Mouse (Mus musculus) large intestine, adult 2 months (tissue): ENCODE data around the gene Rin1. TPM values are rescaled to one million over a fixed set of nuclear protein-coding genes. Genes with fewer than 3 reads are reported as not detected.

Experiments
- DNase-seq: peaks from one replicate; pipeline ENCODE4 v3.0.0-alpha.2; 2012; ENCODE audit warnings: low read depth, low spot score
- WGBS: fragments of 180-500 bp; shearing (Covaris S2); methylation state at CpG from one replicate; pipeline ENCODE4 v1.1.7; 2018; 5-methylcytosine and 5-hydroxymethylcytosine counted together
- polyA plus RNA-seq: library from polyadenylated mRNA; depleted of rRNA; stranded (reverse); fragments of >200 nt; gene quantifications from 2 replicates; pipeline ENCODE4 v1.2.3, GENCODE M21; 2012

Gene Rin1
- polyA plus RNA-seq, 1 experiment: 3.2 TPM

GRCm38 (mm10) chr19:5062446-5062845, 12.2 kb downstream of the Rin1 start:
- WGBS: 53% methylated on average over 6 of the region's 6 CpGs
- no peak for DNase-seq

DNA sequence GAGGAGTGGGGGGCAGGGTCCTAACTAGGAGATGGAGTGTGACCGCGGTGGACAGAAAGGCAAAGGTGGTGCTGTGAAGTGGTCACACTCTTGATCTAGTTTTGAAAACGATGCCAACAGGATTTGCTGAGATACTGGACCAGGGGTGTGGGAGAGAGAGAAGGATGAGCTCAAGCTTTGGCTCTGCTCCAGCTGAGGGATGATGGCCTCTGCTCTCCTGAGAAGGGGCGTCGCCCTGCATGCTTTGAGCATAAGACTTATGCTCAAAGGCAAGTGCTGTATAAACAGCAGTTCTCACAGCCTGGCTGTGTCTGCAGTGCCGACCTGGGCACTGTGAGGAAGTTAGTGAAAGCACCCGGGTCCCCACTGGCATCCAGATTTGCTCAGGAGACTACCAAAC, 14.8 kb downstream of the Rin1 start:
- DNase-seq: no peak
- 22% methylated on average over 7 of the region's 7 CpGs for WGBS

DNA sequence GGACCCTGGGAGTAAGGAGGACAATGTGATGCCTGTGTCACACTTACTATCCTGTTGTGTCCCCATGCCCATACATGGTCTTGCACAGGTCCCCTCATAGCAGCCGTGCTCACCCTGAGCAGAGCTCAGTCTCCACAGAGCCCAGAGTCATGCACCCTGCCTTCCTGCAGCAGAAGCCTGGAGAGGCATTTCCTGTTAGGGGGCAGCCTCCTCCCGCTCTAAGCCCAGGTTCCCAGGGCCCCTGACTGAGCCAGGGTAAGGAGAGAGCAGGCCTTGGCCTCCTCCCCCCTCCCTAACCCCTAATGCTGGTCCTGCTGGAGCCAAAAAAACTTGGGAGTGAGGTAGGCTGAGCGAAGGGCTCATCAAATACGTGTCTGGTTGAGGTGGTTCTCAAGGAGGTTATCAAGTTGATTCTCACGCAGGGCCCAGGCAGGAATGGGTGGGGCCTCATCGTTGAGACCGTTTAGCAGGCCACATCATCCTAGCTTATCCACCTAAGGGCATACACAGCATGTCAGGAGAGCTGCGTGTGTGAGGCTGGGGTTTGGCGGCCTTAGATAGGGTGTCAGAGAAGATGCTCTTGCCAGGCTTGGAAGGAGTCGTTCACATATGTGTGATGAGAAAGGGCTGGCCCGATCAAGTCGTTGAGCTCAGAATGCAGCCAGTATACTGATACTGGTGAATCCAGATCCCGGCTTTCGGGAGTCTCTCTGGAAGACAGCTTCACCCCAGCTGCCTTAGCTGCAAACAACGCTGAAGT, 16.9 kb downstream of the Rin1 start:
- WGBS: 10% methylated on average over 15 of the region's 15 CpGs

DNA sequence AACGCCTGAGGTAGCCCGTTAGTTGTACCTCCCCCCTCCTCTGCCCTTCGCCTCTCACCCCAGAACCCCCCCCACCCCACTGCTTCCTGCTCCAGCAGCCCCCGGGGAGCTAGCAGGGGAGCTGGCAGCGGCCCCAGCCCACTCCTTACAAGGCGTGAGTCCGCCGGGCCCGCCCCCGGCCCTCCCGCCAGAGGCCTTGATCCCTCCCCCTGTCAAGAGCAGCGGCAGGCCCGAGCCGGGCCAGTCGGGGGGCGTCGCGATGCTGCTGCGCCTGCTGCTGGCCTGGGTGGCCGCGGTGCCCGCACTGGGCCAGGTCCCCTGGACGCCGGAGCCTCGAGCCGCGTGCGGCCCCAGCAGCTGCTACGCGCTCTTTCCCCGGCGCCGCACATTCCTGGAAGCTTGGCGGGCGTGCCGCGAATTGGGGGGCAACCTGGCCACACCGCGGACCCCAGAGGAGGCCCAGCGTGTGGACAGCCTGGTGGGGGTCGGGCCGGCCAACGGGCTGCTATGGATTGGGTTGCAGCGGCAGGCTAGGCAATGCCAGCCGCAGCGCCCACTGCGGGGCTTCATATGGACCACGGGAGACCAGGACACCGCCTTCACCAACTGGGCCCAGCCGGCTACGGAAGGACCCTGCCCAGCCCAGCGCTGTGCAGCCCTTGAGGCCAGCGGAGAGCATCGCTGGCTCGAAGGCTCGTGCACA, 17.7 kb downstream of the Rin1 start, which contains the start of gene Cd248:
TSS of gene Cd248 (plus strand) at position 212 of the 703 bp plus-strand sequence.
- 3% methylated on average over 55 of the region's 56 CpGs for WGBS
- no peak for DNase-seq

More for the DNA sequence above, 16.9 kb downstream of the Rin1 start:
- DNase-seq: no peak

GRCm38 (mm10) chr19:5068570-5069234, 18.4 kb downstream of the Rin1 start:
- no peak for DNase-seq
- 32% methylated on average over 21 of the region's 21 CpGs for WGBS

DNA sequence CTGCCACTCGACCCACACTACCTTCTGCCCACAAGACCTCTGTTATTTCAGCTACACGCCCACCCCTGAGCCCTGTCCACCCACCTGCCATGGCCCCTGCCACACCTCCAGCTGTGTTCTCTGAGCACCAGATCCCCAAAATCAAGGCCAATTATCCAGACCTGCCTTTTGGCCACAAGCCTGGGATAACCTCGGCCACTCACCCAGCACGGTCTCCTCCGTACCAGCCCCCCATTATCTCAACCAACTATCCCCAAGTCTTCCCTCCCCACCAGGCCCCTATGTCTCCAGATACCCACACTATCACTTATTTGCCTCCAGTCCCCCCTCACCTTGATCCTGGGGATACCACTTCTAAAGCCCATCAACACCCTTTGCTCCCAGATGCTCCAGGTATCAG, 19.2 kb downstream of the Rin1 start:
- 71% methylated on average over 5 of the region's 5 CpGs for WGBS

DNA sequence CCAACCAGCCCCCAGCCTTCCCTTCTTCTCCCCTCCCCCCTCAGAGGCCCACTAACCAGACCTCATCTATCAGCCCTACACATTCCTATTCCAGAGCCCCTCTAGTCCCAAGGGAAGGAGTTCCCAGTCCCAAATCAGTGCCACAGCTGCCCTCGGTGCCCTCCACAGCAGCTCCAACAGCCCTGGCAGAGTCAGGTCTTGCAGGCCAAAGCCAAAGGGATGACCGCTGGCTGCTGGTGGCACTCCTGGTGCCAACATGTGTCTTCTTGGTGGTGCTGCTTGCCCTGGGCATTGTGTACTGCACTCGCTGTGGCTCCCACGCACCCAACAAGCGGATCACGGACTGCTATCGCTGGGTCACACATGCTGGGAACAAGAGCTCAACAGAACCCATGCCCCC, 19.7 kb downstream of the Rin1 start:
- no peak for DNase-seq
- 82% methylated on average over 7 of the region's 7 CpGs for WGBS

More for the DNA sequence above, 19.2 kb downstream of the Rin1 start:
- no peak for DNase-seq

GRCm38 (mm10) chr19:5071077-5071476, 20.8 kb downstream of the Rin1 start:
- 31% methylated on average over 11 of the region's 11 CpGs for WGBS
- no peak for DNase-seq

DNA sequence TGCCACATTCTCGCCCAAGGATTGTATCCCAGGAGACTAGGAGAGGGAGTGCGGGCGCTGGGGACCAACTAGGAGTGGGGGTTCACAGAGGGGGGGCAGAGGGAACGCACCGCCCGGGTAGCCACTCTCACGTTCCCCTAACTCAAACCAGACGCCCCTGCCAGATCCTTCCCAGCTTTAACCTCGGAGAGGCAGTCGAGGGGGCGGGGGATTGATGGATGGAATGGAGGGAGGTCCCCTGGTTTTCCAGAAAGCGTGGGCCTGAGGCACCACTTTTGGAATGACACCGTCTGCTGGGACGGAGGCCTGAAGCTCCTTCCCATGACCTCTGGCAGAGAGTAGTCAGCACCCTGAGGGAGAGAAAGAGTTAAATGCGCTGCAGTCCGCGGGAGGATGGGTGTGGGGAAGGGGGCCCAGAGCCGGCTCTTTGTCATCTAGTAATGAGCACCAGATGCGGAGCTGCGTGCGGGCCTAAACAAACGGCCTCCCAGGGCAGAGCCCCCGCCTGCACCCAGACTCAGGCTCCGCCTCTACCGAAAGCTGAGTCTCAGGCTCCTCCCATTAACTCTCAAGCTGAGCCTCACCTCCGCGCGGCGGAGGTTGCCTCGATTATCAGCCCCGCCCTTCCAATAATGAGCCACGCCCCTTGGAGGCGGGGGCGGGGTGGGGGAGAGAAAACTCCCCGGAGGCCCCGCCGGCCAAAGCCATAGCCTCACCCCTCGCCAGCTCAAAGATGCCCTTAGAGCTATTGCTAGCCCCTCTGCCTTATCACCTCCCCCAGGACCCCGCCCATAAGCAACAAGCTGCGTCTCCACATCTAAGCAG, 21.5 kb downstream of the Rin1 start:
- 4% methylated on average over 40 of the region's 40 CpGs for WGBS
- DNase-seq: no peak

- 3% methylated on average over 20 of the region's 20 CpGs for WGBS
Measured at GRCm38 (mm10) chr19:5072389-5073019, 22.2 kb downstream of the Rin1 start.

GRCm38 (mm10) chr19:5073028-5073427, 22.7 kb downstream of the Rin1 start:
- DNase-seq: no peak

More at GRCm38 (mm10) chr19:5072389-5073019, 22.2 kb downstream of the Rin1 start:
- DNase-seq: no peak

GRCm38 (mm10) chr19:5073518-5073917, 23.2 kb downstream of the Rin1 start:
- WGBS: 12% methylated on average over 5 of the region's 5 CpGs
- DNase-seq: no peak

More at GRCm38 (mm10) chr19:5073028-5073427, 22.7 kb downstream of the Rin1 start:
- WGBS: 3% methylated on average over 15 of the region's 15 CpGs

DNA sequence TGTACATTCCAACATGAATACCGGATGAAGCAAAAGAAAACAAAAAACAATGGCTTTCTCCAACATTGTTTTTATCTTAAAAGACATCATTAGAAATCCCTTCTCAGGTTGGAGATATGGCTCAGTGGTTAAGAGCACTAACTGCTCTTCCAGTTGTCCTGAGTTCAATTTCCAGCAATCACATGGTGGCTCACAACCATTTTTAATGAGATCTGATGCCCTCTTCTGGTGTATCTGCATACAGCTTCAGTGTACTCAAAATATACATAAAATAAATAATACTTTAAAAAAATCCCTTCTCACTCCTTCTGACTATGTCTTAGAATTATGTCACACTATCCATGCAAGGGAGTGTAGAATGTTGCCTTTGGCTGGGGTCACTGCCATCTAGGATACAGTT, 29.0 kb downstream of the Rin1 start:
- 93% methylated on average over 1 of the region's 1 CpGs for WGBS
- no peak for DNase-seq

DNA sequence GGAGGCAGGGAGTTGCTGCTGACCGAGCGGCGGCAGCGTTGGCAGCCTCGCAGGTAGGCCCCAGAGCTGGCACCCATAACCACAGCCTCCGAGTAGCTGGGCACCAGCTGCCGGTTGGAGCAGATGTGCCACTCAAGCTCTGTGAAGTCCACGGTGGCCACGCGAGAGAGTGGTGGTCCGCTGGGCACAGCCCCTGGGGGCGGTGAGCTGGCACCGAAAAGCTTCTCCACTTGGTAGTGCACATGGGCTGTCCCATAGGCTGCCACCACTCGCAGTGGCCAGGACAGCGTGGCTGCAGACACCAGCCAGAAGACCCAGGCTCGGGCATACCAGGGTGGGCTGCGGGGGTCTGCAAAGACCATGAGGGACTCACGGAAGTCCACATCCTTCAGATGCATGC, 31.7 kb downstream of the Rin1 start:
- 62% methylated on average over 18 of the region's 18 CpGs for WGBS
- DNase-seq: no peak

DNA sequence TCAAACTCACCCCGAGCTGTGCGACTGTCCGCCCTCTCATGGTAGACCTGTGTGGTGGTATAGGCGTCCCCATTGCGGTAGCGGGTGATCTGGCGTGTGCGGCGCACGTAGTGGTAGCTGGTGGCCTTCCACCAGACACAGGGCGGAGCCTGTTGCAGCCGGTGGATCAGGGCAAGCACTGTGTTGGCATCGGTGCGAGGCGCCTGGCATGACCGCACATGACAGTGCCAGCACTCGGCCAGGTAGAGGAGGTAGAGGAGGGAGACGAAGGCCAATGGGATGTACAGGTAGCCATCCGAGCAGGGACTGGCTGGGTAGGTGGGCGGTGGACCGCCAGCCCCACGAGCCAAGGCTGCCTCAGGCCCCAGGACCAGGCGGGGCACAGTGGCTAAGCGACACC, 32.3 kb downstream of the Rin1 start:
- no peak for DNase-seq
- WGBS: 55% methylated on average over 24 of the region's 24 CpGs

DNA sequence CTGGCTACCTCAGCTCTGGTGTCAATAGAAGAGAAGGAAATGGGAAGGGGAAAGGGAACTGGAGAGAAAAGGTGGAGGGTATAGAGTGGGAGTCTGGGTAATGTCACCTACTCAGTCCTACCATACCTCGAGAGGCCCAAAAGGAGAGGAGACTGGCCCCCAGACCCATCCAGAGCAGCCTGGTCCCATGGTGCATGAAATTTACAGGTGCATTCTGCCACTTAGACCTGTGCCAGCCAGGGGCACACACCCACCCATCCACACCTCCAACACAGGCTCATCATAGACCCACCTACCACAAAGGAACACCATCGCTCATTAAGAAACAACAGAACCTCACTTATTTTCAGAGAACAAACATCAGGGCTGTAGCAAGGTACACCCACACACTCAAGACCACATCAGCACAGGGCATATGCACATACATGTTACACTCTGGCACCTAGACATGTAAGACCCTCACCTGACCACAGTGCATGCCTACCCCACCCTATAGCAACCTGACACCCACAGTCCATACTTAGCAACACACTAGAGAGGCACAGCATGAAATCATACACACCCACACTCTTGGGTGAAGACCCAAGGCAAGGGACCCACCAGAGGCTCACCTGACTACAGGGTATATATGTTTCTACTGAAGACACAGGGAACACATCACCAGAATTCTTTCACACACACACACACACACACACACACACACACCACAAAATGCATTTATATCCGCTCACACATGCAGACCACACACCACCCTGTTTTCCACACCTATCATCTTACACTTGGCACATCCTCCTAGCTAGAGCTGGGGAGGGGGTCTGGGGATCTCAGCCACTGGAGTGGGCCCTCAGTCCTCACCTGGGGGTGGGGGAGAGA, 33.9 kb downstream of the Rin1 start:
- DNase-seq: no peak
- WGBS: 62% methylated on average over 3 of the region's 3 CpGs

DNA sequence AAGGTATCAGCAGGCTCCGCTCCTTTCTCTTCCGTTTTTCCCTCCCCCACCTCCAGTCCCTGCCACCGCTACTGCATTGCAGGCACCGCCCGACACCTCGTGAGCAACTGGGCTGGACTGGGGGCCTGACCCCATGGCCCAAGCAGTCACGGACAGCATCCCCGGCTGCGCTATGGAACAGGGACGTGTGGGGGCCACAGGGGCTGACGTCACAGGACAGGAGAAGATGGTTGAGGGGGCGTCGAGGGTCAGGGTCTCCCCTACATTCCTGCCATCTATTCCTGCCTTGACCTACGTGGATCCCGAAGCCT, 34.5 kb downstream of the Rin1 start:
- 11% methylated on average over 15 of the region's 15 CpGs for WGBS
- DNase-seq: no peak

DNA sequence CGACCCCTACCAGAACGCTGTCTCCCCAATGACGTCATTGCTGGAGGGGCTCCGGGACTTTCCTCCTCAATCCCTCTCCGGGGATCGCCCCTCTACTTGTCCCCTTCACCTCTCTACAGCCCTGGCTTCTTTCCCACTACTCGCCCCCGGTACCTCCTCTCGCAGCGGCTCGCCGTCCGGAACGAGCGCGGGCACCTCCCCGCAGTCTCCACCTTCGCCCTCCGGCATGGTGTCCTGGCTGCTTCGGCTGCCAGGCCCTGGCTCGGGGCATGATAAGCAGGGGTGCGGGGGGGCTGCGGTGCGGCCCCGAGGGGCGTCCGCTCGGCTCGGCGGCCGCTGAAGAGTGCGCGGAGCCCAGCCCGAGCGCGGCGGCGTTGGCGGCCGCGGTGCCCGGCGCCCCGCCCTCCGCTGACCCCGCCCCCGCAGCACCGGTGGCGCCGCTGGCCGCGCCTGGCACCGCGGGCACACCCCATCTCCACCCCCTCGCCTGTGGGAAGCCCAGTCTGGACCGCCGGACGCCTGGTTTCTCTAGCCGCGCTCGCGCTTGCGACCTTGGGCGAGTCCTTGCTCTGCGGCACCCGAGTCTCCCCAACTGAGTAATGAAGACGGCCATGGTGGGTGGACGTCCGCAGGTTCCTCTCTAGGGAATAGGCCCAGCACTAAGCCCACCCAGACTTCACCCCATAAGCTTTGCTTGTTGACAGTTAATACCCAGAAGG, 35.0 kb downstream of the Rin1 start, which contains the start of gene Tmem151a:
TSS of gene Tmem151a (minus strand) at position 387 of the 719 bp plus-strand sequence.
- no peak for DNase-seq
- 1% methylated on average over 69 of the region's 69 CpGs for WGBS
